Mouse (Mus musculus) embryonic facial prominence, embryonic 13.5 days (tissue): ENCODE data around the gene Zdhhc6. TPM values are rescaled to one million over a fixed set of nuclear protein-coding genes. Genes with fewer than 3 reads are reported as not detected.

Experiments
- ATAC-seq: fragments of 200-750 bp; cut with Nextera tagmentation; 2 replicates; pipeline ENCODE4 v1.8.0; 2017; ENCODE audit warnings: low read depth; ENCODE audit not compliant: insufficient number of reproducible peaks, insufficient read depth, low FRiP score, low TSS enrichment
- H3K27ac ChIP-seq: fragments of 300-500 bp; sonication (generic); 2 replicates; pipeline ENCODE4 v1.5.1; 2015; ENCODE audit warnings: moderate library complexity, mild to moderate bottlenecking, inconsistent platforms
- H3K27me3 ChIP-seq: fragments of 300-500 bp; sonication (generic); 2 replicates; pipeline ENCODE4 v1.6.1; 2015; ENCODE audit warnings: mild to moderate bottlenecking, inconsistent platforms
- H3K36me3 ChIP-seq: fragments of 300-500 bp; sonication (generic); 2 replicates; pipeline ENCODE4 v1.6.1; 2015; ENCODE audit warnings: mild to moderate bottlenecking, inconsistent platforms
- H3K4me1 ChIP-seq: fragments of 300-500 bp; sonication (generic); 2 replicates; pipeline ENCODE4 v1.6.1; 2015; ENCODE audit warnings: inconsistent platforms
- H3K4me2 ChIP-seq: fragments of 300-500 bp; sonication (generic); 2 replicates; pipeline ENCODE4 v1.6.1; 2015; ENCODE audit warnings: moderate library complexity, mild to moderate bottlenecking, inconsistent platforms
- H3K4me3 ChIP-seq: fragments of 300-500 bp; sonication (generic); 2 replicates; pipeline ENCODE4 v1.5.1; 2015; ENCODE audit warnings: mild to moderate bottlenecking, inconsistent platforms
- H3K9ac ChIP-seq: fragments of 300-500 bp; sonication (generic); 2 replicates; pipeline ENCODE4 v1.6.1; 2015; ENCODE audit warnings: mild to moderate bottlenecking, inconsistent platforms
- H3K9me3 ChIP-seq: fragments of 300-500 bp; sonication (generic); 2 replicates; pipeline ENCODE4 v1.6.1; 2016; ENCODE audit warnings: inconsistent platforms
- WGBS: fragments of 180-500 bp; shearing (Covaris S2); methylation state at CpG from one replicate; pipeline ENCODE4 v1.1.7; 2015; ENCODE audit warnings: mixed read lengths; 5-methylcytosine and 5-hydroxymethylcytosine counted together
- polyA plus RNA-seq: library from polyadenylated mRNA; unstranded; fragments of >200 nt; fragmentation: Nextera tagmentation; extraction: Ambion mirVana; gene quantifications from 2 replicates; pipeline ENCODE4 v1.2.1, GENCODE M21; 2015

The Zdhhc6 gene
- polyA plus RNA-seq, result 88.6 and 104 TPM in 2 replicates

- H3K36me3 ChIP-seq, result peaks cover 22% of the 10 kb centered on the region
- peaks cover 32% of the 10 kb centered on the region for H3K4me1 ChIP-seq
- no peaks in the 10 kb centered on the region for H3K27me3 ChIP-seq
- peak; percentile 60; the same call in 1 of the 2 replicates for ATAC-seq
- WGBS, result 0% methylated on average over 60 of the region's 60 CpGs
- H3K9ac ChIP-seq, result peak within 1 kb of the TSS; percentile 86
- H3K27ac ChIP-seq, result peak within 1 kb of the TSS; percentile 89
- peak within 1 kb of the TSS; percentile 83 for H3K4me3 ChIP-seq
- no peaks in the 10 kb centered on the region for H3K9me3 ChIP-seq
- peak within 1 kb of the TSS; percentile 83 for H3K4me2 ChIP-seq
These were observed at the start of gene Zdhhc6 for GRCm38 (mm10) chr19:55315452-55316108. Gene Zdhhc6, minus strand, starts transcription at chr19:55316032.

- 90% methylated on average over 9 of the region's 9 CpGs for WGBS
- H3K9me3 ChIP-seq, result no peaks in the 10 kb centered on the region
- no peak for ATAC-seq
- H3K27ac ChIP-seq, result no peak overlapping the region
- no peak overlapping the region for H3K9ac ChIP-seq
- H3K36me3 ChIP-seq, result no peaks in the 10 kb centered on the region
- H3K4me1 ChIP-seq, result no peaks in the 10 kb centered on the region
- no peak overlapping the region for H3K4me3 ChIP-seq
- no peak overlapping the region for H3K4me2 ChIP-seq
- H3K27me3 ChIP-seq, result no peaks in the 10 kb centered on the region
These were observed 46.8 kb upstream of the Zdhhc6 start for GRCm38 (mm10) chr19:55362606-55363005.

- no peak overlapping the region for H3K27ac ChIP-seq
- H3K4me2 ChIP-seq, result no peak overlapping the region
- no peaks in the 10 kb centered on the region for H3K27me3 ChIP-seq
- H3K9ac ChIP-seq, result no peak overlapping the region
- peaks cover 33% of the 10 kb centered on the region for H3K4me1 ChIP-seq
- H3K4me3 ChIP-seq, result no peak overlapping the region
- no peak for ATAC-seq
- no peaks in the 10 kb centered on the region for H3K36me3 ChIP-seq
- H3K9me3 ChIP-seq, result no peaks in the 10 kb centered on the region
- 58% methylated on average over 9 of the region's 9 CpGs for WGBS
These were observed 35.0 kb upstream of the Zdhhc6 start for GRCm38 (mm10) chr19:55350673-55351378.

- no peak overlapping the region for H3K27ac ChIP-seq
- peaks cover 25% of the 10 kb centered on the region for H3K4me1 ChIP-seq
- no peaks in the 10 kb centered on the region for H3K9me3 ChIP-seq
- ATAC-seq, result no peak
- no peak overlapping the region for H3K4me2 ChIP-seq
- H3K27me3 ChIP-seq, result no peaks in the 10 kb centered on the region
- no peaks in the 10 kb centered on the region for H3K36me3 ChIP-seq
- H3K9ac ChIP-seq, result no peak overlapping the region
- 88% methylated on average over 3 of the region's 3 CpGs for WGBS
- H3K4me3 ChIP-seq, result no peak overlapping the region
These were observed 32.4 kb upstream of the Zdhhc6 start for GRCm38 (mm10) chr19:55348187-55348586.

- H3K4me2 ChIP-seq, result no peak overlapping the region
- no peak overlapping the region for H3K9ac ChIP-seq
- H3K27ac ChIP-seq, result no peak overlapping the region
- no peaks in the 10 kb centered on the region for H3K9me3 ChIP-seq
- H3K4me3 ChIP-seq, result no peak overlapping the region
- ATAC-seq, result no peak
- no peaks in the 10 kb centered on the region for H3K36me3 ChIP-seq
- H3K27me3 ChIP-seq, result no peaks in the 10 kb centered on the region
- WGBS, result 81% methylated on average over 9 of the region's 9 CpGs
- peaks cover 7% of the 10 kb centered on the region for H3K4me1 ChIP-seq
These were observed 27.4 kb upstream of the Zdhhc6 start for GRCm38 (mm10) chr19:55343274-55343673.

GRCm38 (mm10) chr19:55342423-55342822 lies 26.6 kb upstream of the Zdhhc6 start:
- H3K4me2 ChIP-seq, result no peak overlapping the region
- no peak overlapping the region for H3K27ac ChIP-seq
- no peak overlapping the region for H3K4me3 ChIP-seq
- 88% methylated on average over 7 of the region's 7 CpGs for WGBS
- no peak overlapping the region for H3K9ac ChIP-seq
- H3K27me3 ChIP-seq, result no peaks in the 10 kb centered on the region
- H3K4me1 ChIP-seq, result peaks cover 9% of the 10 kb centered on the region
- H3K9me3 ChIP-seq, result no peaks in the 10 kb centered on the region
- no peaks in the 10 kb centered on the region for H3K36me3 ChIP-seq
- ATAC-seq, result no peak

- Histone ChIP-seq H3K9ac (no peak overlapping the region), H3K27me3 (no peaks in the 10 kb centered on the region), H3K4me2 (no peak overlapping the region), H3K9me3 (no peaks in the 10 kb centered on the region), H3K36me3 (no peaks in the 10 kb centered on the region), H3K4me1 (peaks cover 17% of the 10 kb centered on the region), H3K27ac (no peak overlapping the region), H3K4me3 (no peak overlapping the region)
- no peak for ATAC-seq
- WGBS, result 75% methylated on average over 3 of the region's 3 CpGs
These were observed 25.5 kb upstream of the Zdhhc6 start for GRCm38 (mm10) chr19:55341377-55341776.

- Histone ChIP-seq H3K9me3 (no peaks in the 10 kb centered on the region), H3K27ac (no peak overlapping the region), H3K4me2 (no peak overlapping the region), H3K36me3 (no peaks in the 10 kb centered on the region), H3K4me3 (no peak overlapping the region), H3K4me1 (peaks cover 17% of the 10 kb centered on the region), H3K9ac (no peak overlapping the region), H3K27me3 (no peaks in the 10 kb centered on the region)
- no peak for ATAC-seq
- 82% methylated on average over 6 of the region's 6 CpGs for WGBS
These were observed 24.7 kb upstream of the Zdhhc6 start for GRCm38 (mm10) chr19:55340521-55340920.

- Histone ChIP-seq H3K9ac (no peak overlapping the region), H3K9me3 (no peaks in the 10 kb centered on the region), H3K36me3 (no peaks in the 10 kb centered on the region), H3K4me1 (peaks cover 17% of the 10 kb centered on the region), H3K4me2 (no peak overlapping the region), H3K4me3 (no peak overlapping the region), H3K27me3 (no peaks in the 10 kb centered on the region), H3K27ac (no peak overlapping the region)
- no peak for ATAC-seq
- 88% methylated on average over 10 of the region's 10 CpGs for WGBS
These were observed 21.8 kb upstream of the Zdhhc6 start for GRCm38 (mm10) chr19:55337664-55338063.

- H3K27ac ChIP-seq, result no peak overlapping the region
- no peak overlapping the region for H3K9ac ChIP-seq
- no peak overlapping the region for H3K4me3 ChIP-seq
- H3K4me1 ChIP-seq, result peaks cover 17% of the 10 kb centered on the region
- no peaks in the 10 kb centered on the region for H3K27me3 ChIP-seq
- no peak overlapping the region for H3K4me2 ChIP-seq
- 70% methylated on average over 9 of the region's 9 CpGs for WGBS
- no peaks in the 10 kb centered on the region for H3K9me3 ChIP-seq
- ATAC-seq, result no peak
- H3K36me3 ChIP-seq, result no peaks in the 10 kb centered on the region
These were observed 21.2 kb upstream of the Zdhhc6 start for GRCm38 (mm10) chr19:55337066-55337465.

GRCm38 (mm10) chr19:55336441-55336840 lies 20.6 kb upstream of the Zdhhc6 start:
- Histone ChIP-seq H3K4me1 (peaks cover 17% of the 10 kb centered on the region), H3K36me3 (0 out of 2 replicates have a peak, but pooled peaks cover 4% of the 10 kb centered on the region), H3K4me2 (no peak overlapping the region), H3K27ac (no peak overlapping the region), H3K9me3 (no peaks in the 10 kb centered on the region), H3K4me3 (no peak overlapping the region), H3K27me3 (no peaks in the 10 kb centered on the region), H3K9ac (no peak overlapping the region)
- WGBS, result 89% methylated on average over 12 of the region's 12 CpGs
- no peak for ATAC-seq

- no peaks in the 10 kb centered on the region for H3K27me3 ChIP-seq
- peaks cover 17% of the 10 kb centered on the region for H3K4me1 ChIP-seq
- no peak overlapping the region for H3K9ac ChIP-seq
- H3K27ac ChIP-seq, result no peak overlapping the region
- peaks cover 7% of the 10 kb centered on the region for H3K36me3 ChIP-seq
- H3K4me3 ChIP-seq, result no peak overlapping the region
- H3K4me2 ChIP-seq, result no peak overlapping the region
- no peak for ATAC-seq
- H3K9me3 ChIP-seq, result no peaks in the 10 kb centered on the region
- WGBS, result 90% methylated on average over 1 of the region's 1 CpGs
These were observed 20.0 kb upstream of the Zdhhc6 start for GRCm38 (mm10) chr19:55335881-55336280.
